Mouse (Mus musculus): ENCODE measurements around the gene Fcgr4.
"Not testable (repeated sequence)": the region's sequence is repeated elsewhere in the genome, so short reads cannot be mapped to it uniquely, and the experiment has no call there.

DNA sequence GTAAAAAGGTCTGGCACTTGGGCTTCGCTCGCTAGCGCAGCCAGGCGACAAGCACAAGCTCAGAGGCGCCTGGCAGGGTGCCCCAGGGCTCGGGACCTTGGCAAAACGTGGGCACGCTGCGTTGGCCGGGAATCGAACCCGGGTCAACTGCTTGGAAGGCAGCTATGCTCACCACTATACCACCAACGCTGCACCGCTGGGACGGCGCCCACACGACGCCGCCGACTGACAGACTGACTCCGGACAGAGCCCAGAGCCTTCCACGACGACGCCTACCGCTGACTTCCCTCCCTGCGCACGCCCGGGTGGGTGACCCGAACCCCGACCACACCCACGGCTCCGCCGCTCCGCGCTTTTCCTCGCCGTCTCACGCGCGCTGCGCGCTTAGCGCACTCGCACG, 53.5 kb downstream of the Fcgr4 start:
- not testable (repeated sequence) for TF ChIP-seq POLR2A (IDR thresholded peaks at IDR 0.05; ENCODE audit: borderline replicate concordance, low read depth, low read length); CTCF (IDR thresholded peaks at IDR 0.05; ENCODE audit: low read depth, low read length)
